Mouse (Mus musculus): ENCODE results near the gene Sf1.

The Sf1 gene

GRCm38 (mm10) chr19:6341453-6342077 lies 21.9 kb upstream of the Sf1 start:
- peak; percentile 16 for DNase-seq (ENCODE audit: low read depth, low spot score)

- DNase-seq (ENCODE audit: low read depth, low spot score), result no peak
These were observed 21.1 kb upstream of the Sf1 start for GRCm38 (mm10) chr19:6342276-6342933.

GRCm38 (mm10) chr19:6343066-6343925 lies 20.2 kb upstream of the Sf1 start:
- DNase-seq (ENCODE audit: low read depth, low spot score), result peak; percentile 22

GRCm38 (mm10) chr19:6343996-6344395 lies 19.5 kb upstream of the Sf1 start:
- DNase-seq (ENCODE audit: low read depth, low spot score), result no peak

GRCm38 (mm10) chr19:6346023-6346422 lies 17.5 kb upstream of the Sf1 start:
- no peak for DNase-seq (ENCODE audit: low read depth, low spot score)

- DNase-seq (ENCODE audit: low read depth, low spot score), result no peak
These were observed 16.8 kb upstream of the Sf1 start for GRCm38 (mm10) chr19:6346661-6347060.

- DNase-seq (ENCODE audit: low read depth, low spot score), result no peak
These were observed 15.9 kb upstream of the Sf1 start for GRCm38 (mm10) chr19:6347615-6348014.

- no peak for DNase-seq (ENCODE audit: low read depth, low spot score)
These were observed 14.8 kb upstream of the Sf1 start for GRCm38 (mm10) chr19:6348717-6349116.

- no peak for DNase-seq (ENCODE audit: low read depth, low spot score)
These were observed 14.1 kb upstream of the Sf1 start for GRCm38 (mm10) chr19:6349215-6349983.

GRCm38 (mm10) chr19:6351431-6352106 lies 11.9 kb upstream of the Sf1 start:
- no peak for DNase-seq (ENCODE audit: low read depth, low spot score)

- DNase-seq (ENCODE audit: low read depth, low spot score), result no peak
These were observed 11.4 kb upstream of the Sf1 start for GRCm38 (mm10) chr19:6352107-6352505.

- no peak for DNase-seq (ENCODE audit: low read depth, low spot score)
These were observed 9.5 kb upstream of the Sf1 start for GRCm38 (mm10) chr19:6354030-6354429.

- DNase-seq (ENCODE audit: low read depth, low spot score), result no peak
These were observed 2.2 kb upstream of the Sf1 start for GRCm38 (mm10) chr19:6361291-6361690.

- no peak for DNase-seq (ENCODE audit: low read depth, low spot score)
These were observed 439 bp upstream of the Sf1 start for GRCm38 (mm10) chr19:6363091-6363410.

GRCm38 (mm10) chr19:6364317-6364725 lies 831 bp downstream of the Sf1 start:
- peak; percentile 93 for DNase-seq (ENCODE audit: low read depth, low spot score)

GRCm38 (mm10) chr19:6364842-6365241 lies 1.4 kb downstream of the Sf1 start:
- DNase-seq (ENCODE audit: low read depth, low spot score), result no peak

GRCm38 (mm10) chr19:6370175-6370574 lies 6.7 kb downstream of the Sf1 start:
- no peak for DNase-seq (ENCODE audit: low read depth, low spot score)

GRCm38 (mm10) chr19:6372433-6372832 lies 8.9 kb downstream of the Sf1 start:
- DNase-seq (ENCODE audit: low read depth, low spot score), result no peak

GRCm38 (mm10) chr19:6373539-6374400 lies 10.3 kb downstream of the Sf1 start:
- DNase-seq (ENCODE audit: low read depth, low spot score), result peak; percentile 79

GRCm38 (mm10) chr19:6374571-6374970 lies 11.1 kb downstream of the Sf1 start:
- no peak for DNase-seq (ENCODE audit: low read depth, low spot score)

Measured in R1 (cell line).